21 mouse cellular contexts compared by ENCODE assay signal in the genomic region with DNA sequence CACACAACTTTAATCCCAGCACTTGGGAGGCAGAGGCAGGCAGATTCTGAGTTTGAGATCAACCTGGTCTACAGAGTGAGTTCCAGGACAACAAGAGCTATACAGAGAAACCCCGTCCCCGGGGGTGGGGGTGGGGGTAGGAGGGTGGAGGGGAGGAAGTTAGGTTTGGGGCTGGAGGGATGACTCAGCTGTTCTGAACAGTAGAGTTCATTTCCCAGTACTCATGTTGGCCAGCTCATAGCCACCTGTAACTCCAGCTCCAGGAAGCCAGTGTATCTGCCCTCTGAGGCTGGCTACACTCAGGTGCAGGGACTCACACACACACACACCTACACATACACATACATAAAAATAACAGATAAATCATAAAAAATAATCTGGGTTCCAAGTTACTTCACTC.
DNase-seq lines count a peak whose midpoint lies in the region; ATAC-seq and TF ChIP-seq lines count a peak whose summit lies in the region.
"Had no signal": no experiment of that assay in that cellular context is flagged by ENCODE, and none has a peak within 500 bp of the region (broad histone marks: within the 10 kb centered on the region; RNA-seq: fewer than 3 reads in every experiment).

No protein-coding gene starts in this region.

- 29% methylated on average over 2 of the region's 2 CpGs for WGBS in lung, postnatal 0 days
- WGBS in lung, adult 2 months: 38% methylated on average over 2 of the region's 2 CpGs
- 14% methylated on average over 2 of the region's 2 CpGs for WGBS in liver, embryonic 12.5 days (ENCODE audit: insufficient replicate concordance)
- WGBS in forebrain, embryonic 16.5 days: 84% methylated on average over 2 of the region's 2 CpGs

- no peaks in the 10 kb centered on the region for H3K9me3 ChIP-seq in lung, postnatal 0 days (ENCODE audit: low read length)
- H3K9me3 ChIP-seq in liver, embryonic 12.5 days (replicated peaks): no peaks in the 10 kb centered on the region
- no peaks in the 10 kb centered on the region for H3K9me3 ChIP-seq in forebrain, embryonic 16.5 days (ENCODE audit: control insufficient read depth, low read length)
- H3K9me3 ChIP-seq: embryonic facial prominence, embryonic 10.5 days; heart, embryonic 13.5 days; limb, embryonic 15.5 days; midbrain, embryonic 12.5 days; neural tube, embryonic 15.5 days had no signal

- H3K27me3 ChIP-seq in lung, postnatal 0 days (replicated peaks; ENCODE audit: insufficient read depth, low read length): no peaks in the 10 kb centered on the region
- H3K27me3 ChIP-seq in liver, embryonic 12.5 days (replicated peaks): no peaks in the 10 kb centered on the region
- no peaks in the 10 kb centered on the region for H3K27me3 ChIP-seq in forebrain, embryonic 16.5 days (replicated peaks; ENCODE audit: control insufficient read depth, insufficient read depth, low read length)
- H3K27me3 ChIP-seq: heart, embryonic 13.5 days; limb, embryonic 15.5 days; midbrain, embryonic 12.5 days; neural tube, embryonic 15.5 days had no signal

- no peaks in the 10 kb centered on the region for H3K4me1 ChIP-seq in lung, postnatal 0 days (ENCODE audit: insufficient read depth, low read depth, low read length)
- peaks cover 7% of the 10 kb centered on the region for H3K4me1 ChIP-seq in lung, adult 2 months (ENCODE audit: control insufficient read depth, insufficient read depth, low read length)
- peaks cover 42% of the 10 kb centered on the region for H3K4me1 ChIP-seq in liver, embryonic 12.5 days
- peaks cover 15% of the 10 kb centered on the region for H3K4me1 ChIP-seq in forebrain, embryonic 16.5 days (replicated peaks; ENCODE audit: control insufficient read depth, insufficient read depth, low read length)
- H3K4me1 ChIP-seq: limb, embryonic 15.5 days had no signal

- no peak for ATAC-seq in lung, postnatal 0 days
- ATAC-seq in liver, embryonic 12.5 days: peak; percentile 59; the same call in 1 of the 2 replicates
- ATAC-seq in forebrain, embryonic 16.5 days: no peak
- ATAC-seq: intestine, embryonic 16.5 days had no signal

- H3K36me3 ChIP-seq in lung, postnatal 0 days (ENCODE audit: insufficient read depth, low read length): no peaks in the 10 kb centered on the region
- no peaks in the 10 kb centered on the region for H3K36me3 ChIP-seq in liver, embryonic 12.5 days
- no peaks in the 10 kb centered on the region for H3K36me3 ChIP-seq in forebrain, embryonic 16.5 days (ENCODE audit: control insufficient read depth, insufficient read depth)
- H3K36me3 ChIP-seq: embryonic facial prominence, embryonic 10.5 days; heart, embryonic 13.5 days; limb, embryonic 15.5 days; midbrain, embryonic 12.5 days; neural tube, embryonic 15.5 days had no signal

- H3K4me2 ChIP-seq in lung, postnatal 0 days (replicated peaks; ENCODE audit: low read depth, low read length): no peak overlapping the region
- H3K4me2 ChIP-seq in liver, embryonic 12.5 days: peak overlapping the region; percentile 7; the same call in 1 of the 2 replicates
- no peak overlapping the region for H3K4me2 ChIP-seq in forebrain, embryonic 16.5 days (ENCODE audit: low read length)
- H3K4me2 ChIP-seq: heart, embryonic 13.5 days; limb, embryonic 15.5 days; midbrain, embryonic 12.5 days; neural tube, embryonic 15.5 days had no signal

- no peak for DNase-seq in lung, postnatal 0 days (ENCODE audit: low spot score)
- no peak for DNase-seq in lung, adult 2 months
- peak; percentile 80 for DNase-seq in R1 (ENCODE audit: low read depth, low spot score)
- peak; percentile 59 for DNase-seq in thymus, postnatal 4 days
- DNase-seq in urinary bladder, postnatal 25 days (ENCODE audit: low spot score): no peak
- DNase-seq in kidney, postnatal 36 days: no peak
- DNase-seq: adrenal gland, postnatal 14 days; cerebellum, postnatal 25 days; gastrocnemius, postnatal 25 days; heart, postnatal 4 days; retina, postnatal 1 day had no signal

- TF ChIP-seq POLR2A in lung, adult 2 months (IDR thresholded peaks at IDR 0.05; ENCODE audit: borderline replicate concordance, extremely low read depth, low read depth, low read length): no peak

- H3K27ac ChIP-seq in lung, postnatal 0 days (ENCODE audit: low read length): 0 out of 2 replicates have a peak overlapping the region, but pooled peaks have one; percentile 26
- no peak overlapping the region; the same call in 1 of the 2 replicates for H3K27ac ChIP-seq in liver, embryonic 12.5 days
- H3K27ac ChIP-seq in forebrain, embryonic 16.5 days (ENCODE audit: low read length): no peak overlapping the region
- H3K27ac ChIP-seq: embryonic facial prominence, embryonic 10.5 days; heart, embryonic 13.5 days; left cerebral cortex, adult 2 months; limb, embryonic 15.5 days; midbrain, embryonic 12.5 days; neural tube, embryonic 15.5 days had no signal

- no peak overlapping the region for H3K9ac ChIP-seq in lung, postnatal 0 days (replicated peaks; ENCODE audit: low read depth)
- no peak overlapping the region for H3K9ac ChIP-seq in liver, embryonic 12.5 days
- H3K9ac ChIP-seq in forebrain, embryonic 16.5 days (replicated peaks; ENCODE audit: low read depth, low read length): no peak overlapping the region
- H3K9ac ChIP-seq: heart, embryonic 13.5 days; limb, embryonic 15.5 days; midbrain, embryonic 12.5 days; neural tube, embryonic 15.5 days had no signal

- no peak overlapping the region for H3K4me3 ChIP-seq in lung, postnatal 0 days (ENCODE audit: low read depth, low read length)
- no peak overlapping the region for H3K4me3 ChIP-seq in lung, adult 2 months (replicated peaks; ENCODE audit: extremely low read depth, low read depth, low read length)
- H3K4me3 ChIP-seq in liver, embryonic 12.5 days: no peak overlapping the region
- no peak overlapping the region for H3K4me3 ChIP-seq in forebrain, embryonic 16.5 days (replicated peaks; ENCODE audit: low read length)
- H3K4me3 ChIP-seq: embryonic facial prominence, embryonic 10.5 days; erythroblast, embryonic 14.5 days; heart, embryonic 13.5 days; left cerebral cortex, adult 2 months; limb, embryonic 15.5 days; midbrain, embryonic 12.5 days; neural tube, embryonic 15.5 days had no signal

- TF ChIP-seq EP300 in lung, postnatal 0 days (IDR thresholded peaks at IDR 0.05): no peak

- no peak for TF ChIP-seq CTCF in lung, postnatal 0 days (IDR thresholded peaks at IDR 0.05)
- TF ChIP-seq CTCF in lung, adult 2 months (IDR thresholded peaks at IDR 0.05; ENCODE audit: insufficient read depth, low read length): no peak

Comparison
In these comparisons a context has a peak if more than half of its experiments do, and no peak if none do; other contexts are left out.
1. DNase-seq: peak in R1 (single experiment) and thymus, postnatal 4 days (single experiment); none in lung, postnatal 0 days (single experiment), lung, adult 2 months (single experiment), urinary bladder, postnatal 25 days (single experiment) and kidney, postnatal 36 days (0 of 2).